8 mouse cellular contexts compared by ENCODE assay signal in genomic region chr16:88289421-88290081, GRCm38 (mm10). TPM values are rescaled to one million over a fixed set of nuclear protein-coding genes. Genes with fewer than 3 reads are reported as not detected.
A peak's percentile ranks its signal among the peaks of the same experiment; 100 is the strongest.
DNase-seq lines count a peak whose midpoint lies in the region; ATAC-seq lines count a peak whose summit lies in the region.

No protein-coding gene starts in this region.

- H3K27me3 ChIP-seq in hindbrain, embryonic 11.5 days (ENCODE audit: control insufficient read depth, insufficient read depth, low read length), result peaks cover 10% of the 10 kb centered on the region; the same call in 1 of the 2 replicates
- H3K27me3 ChIP-seq in midbrain, embryonic 14.5 days (ENCODE audit: control insufficient read depth, insufficient read depth, low read length), result peaks cover 7% of the 10 kb centered on the region; the same call in 1 of the 2 replicates

- DNase-seq in left cerebral cortex, adult 18-20 months (ENCODE audit: low spot score in 2 of 2), result peak; percentile 3 to 6
- DNase-seq in left cerebral cortex, adult 9 months (ENCODE audit: low spot score in 2 of 2), result no peak
- DNase-seq in embryo, embryonic 9.5 days (ENCODE audit: extremely low spot score), result peak; percentile 63
- peak; percentile 58 for DNase-seq in hindbrain, embryonic 11.5 days (ENCODE audit: low spot score)
- peak; percentile 70 for DNase-seq in midbrain, embryonic 14.5 days
- DNase-seq in thymus, postnatal 0 days (ENCODE audit: low spot score), result no peak
- DNase-seq in adrenal gland, adult 2 months, result no peak
- no peak for DNase-seq in urinary bladder, postnatal 14 days (ENCODE audit: low spot score)

- WGBS in hindbrain, embryonic 11.5 days, result under 1% methylated on average over 40 of the region's 40 CpGs
- under 1% methylated on average over 40 of the region's 40 CpGs for WGBS in midbrain, embryonic 14.5 days

- peak overlapping the region; percentile 52 for H3K4me3 ChIP-seq in hindbrain, embryonic 11.5 days (ENCODE audit: low read depth, low read length)
- H3K4me3 ChIP-seq in midbrain, embryonic 14.5 days (replicated peaks; ENCODE audit: low read depth, low read length), result peak overlapping the region; percentile 48

- peak; percentile 77 for ATAC-seq in hindbrain, embryonic 11.5 days (ENCODE audit: low FRiP score)
- ATAC-seq in midbrain, embryonic 14.5 days (ENCODE audit: low FRiP score, low TSS enrichment), result peak; percentile 61

- no peaks in the 10 kb centered on the region for H3K9me3 ChIP-seq in hindbrain, embryonic 11.5 days (ENCODE audit: control insufficient read depth, low read length)
- no peaks in the 10 kb centered on the region for H3K9me3 ChIP-seq in midbrain, embryonic 14.5 days (ENCODE audit: control insufficient read depth, low read length)

- H3K27ac ChIP-seq in hindbrain, embryonic 11.5 days (ENCODE audit: low read depth, low read length), result no peak overlapping the region
- H3K27ac ChIP-seq in midbrain, embryonic 14.5 days (replicated peaks; ENCODE audit: low read depth, low read length), result peak overlapping the region; percentile 43; the same call in 1 of the 2 replicates

- no peaks in the 10 kb centered on the region for H3K36me3 ChIP-seq in hindbrain, embryonic 11.5 days (ENCODE audit: control insufficient read depth, insufficient read depth, low read length)
- no peaks in the 10 kb centered on the region for H3K36me3 ChIP-seq in midbrain, embryonic 14.5 days (ENCODE audit: control insufficient read depth, insufficient read depth, low read length)

- H3K4me1 ChIP-seq in hindbrain, embryonic 11.5 days (replicated peaks; ENCODE audit: control insufficient read depth, insufficient read depth, low read length), result no peaks in the 10 kb centered on the region
- 0 out of 2 replicates have a peak, but pooled peaks cover 5% of the 10 kb centered on the region for H3K4me1 ChIP-seq in midbrain, embryonic 14.5 days (ENCODE audit: control insufficient read depth, insufficient read depth, low read length)

- H3K9ac ChIP-seq in hindbrain, embryonic 11.5 days (ENCODE audit: low read depth, low read length), result peak overlapping the region; percentile 28; the same call in 1 of the 2 replicates
- peak overlapping the region; percentile 67 for H3K9ac ChIP-seq in midbrain, embryonic 14.5 days (replicated peaks; ENCODE audit: low read length)

- peak overlapping the region; percentile 76 for H3K4me2 ChIP-seq in hindbrain, embryonic 11.5 days (replicated peaks; ENCODE audit: low read depth, low read length)
- H3K4me2 ChIP-seq in midbrain, embryonic 14.5 days (ENCODE audit: low read length), result peak overlapping the region; percentile 96

RNA-seq across cellular contexts. Expression of gene Grik1, which starts 0.5 kb away (rescaled TPM):
- total RNA-seq in left cerebral cortex, adult 18-20 months (2021), result 10 to 100 TPM; 15.0 to 16.4 TPM
- 3.5 and 4.2 TPM in 2 replicates for polyA plus RNA-seq in hindbrain, embryonic 11.5 days (2014; fragmentation: Nextera tagmentation; extraction: Ambion mirVana)
- 26.1 and 26.7 TPM in 2 replicates for polyA plus RNA-seq in midbrain, embryonic 14.5 days (2014; fragmentation: Nextera tagmentation; extraction: Ambion mirVana)
- 0.05 and 0.16 TPM in 2 replicates for polyA plus RNA-seq in thymus, postnatal 0 days (2015; fragmentation: Nextera tagmentation; extraction: Ambion mirVana)
- total RNA-seq in adrenal gland, adult 2 months (2021), result not detected
- polyA plus RNA-seq in adrenal gland, adult 2 months (2012; rRNA removed), result 0.04 TPM in 1 of 2 replicates, not detected in the other

Comparison
In these comparisons a context has a peak if more than half of its experiments do, and no peak if none do; other contexts are left out.
1. DNase-seq: peak in left cerebral cortex, adult 18-20 months (2 of 2), embryo, embryonic 9.5 days (single experiment), hindbrain, embryonic 11.5 days (single experiment) and midbrain, embryonic 14.5 days (single experiment); none in left cerebral cortex, adult 9 months (0 of 2), thymus, postnatal 0 days (single experiment), adrenal gland, adult 2 months (single experiment) and urinary bladder, postnatal 14 days (single experiment).